Comparison of ENCODE assay signal across 31 mouse cellular contexts in the genomic region with DNA sequence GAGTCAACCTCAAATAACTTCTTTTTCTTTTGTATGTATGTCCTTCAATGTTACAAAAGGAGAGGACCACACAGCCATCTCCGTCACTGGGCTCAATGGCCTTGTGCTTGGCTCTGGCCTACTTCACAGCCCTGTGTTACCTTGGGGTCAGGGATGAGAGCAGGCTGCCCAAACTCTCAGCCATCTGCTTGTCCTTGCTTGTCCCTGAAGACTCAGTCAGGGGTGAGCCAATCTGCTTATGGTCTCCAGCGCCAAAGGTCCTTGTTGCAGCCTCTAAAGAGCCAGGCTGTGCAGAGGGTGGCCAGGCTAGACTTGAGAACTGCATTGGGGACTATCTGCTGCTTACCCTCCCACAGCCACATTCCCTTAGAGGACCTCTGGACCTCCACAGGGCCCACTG. TPM values are rescaled to one million over a fixed set of nuclear protein-coding genes. Genes with fewer than 3 reads are reported as not detected.
DNase-seq lines count a peak whose midpoint lies in the region; ATAC-seq and TF ChIP-seq lines count a peak whose summit lies in the region.
"Had no signal": no experiment of that assay in that cellular context is flagged by ENCODE, and none has a peak within 500 bp of the region (broad histone marks: within the 10 kb centered on the region; RNA-seq: fewer than 3 reads in every experiment).

No protein-coding gene starts in this region.

- no peak overlapping the region for H3K27ac ChIP-seq in midbrain, embryonic 11.5 days (ENCODE audit: low read depth, low read length)
- no peak overlapping the region for H3K27ac ChIP-seq in midbrain, postnatal 0 days (ENCODE audit: low read depth, low read length)
- no peak overlapping the region for H3K27ac ChIP-seq in neural tube, embryonic 15.5 days (replicated peaks)
- H3K27ac ChIP-seq: embryonic facial prominence, embryonic 13.5 days; forebrain, embryonic 12.5 days; kidney, embryonic 15.5 days; limb, embryonic 15.5 days; liver, embryonic 15.5 days; lung, embryonic 15.5 days; neural tube, embryonic 12.5 days had no signal

- H3K9me3 ChIP-seq in midbrain, embryonic 11.5 days (ENCODE audit: control insufficient read depth, low read length), result no peaks in the 10 kb centered on the region
- H3K9me3 ChIP-seq in midbrain, postnatal 0 days (ENCODE audit: low read length), result no peaks in the 10 kb centered on the region
- H3K9me3 ChIP-seq in neural tube, embryonic 15.5 days (replicated peaks), result no peaks in the 10 kb centered on the region
- H3K9me3 ChIP-seq: embryonic facial prominence, embryonic 13.5 days; forebrain, embryonic 12.5 days; G1E; kidney, embryonic 15.5 days; limb, embryonic 15.5 days; liver, embryonic 15.5 days; lung, embryonic 15.5 days; megakaryocyte, embryonic 14.5 days; neural tube, embryonic 12.5 days had no signal

- H3K4me1 ChIP-seq in midbrain, embryonic 11.5 days (ENCODE audit: control insufficient read depth, insufficient read depth, low read length), result no peaks in the 10 kb centered on the region
- H3K4me1 ChIP-seq in midbrain, postnatal 0 days (ENCODE audit: insufficient read depth, low read length), result no peaks in the 10 kb centered on the region
- no peaks in the 10 kb centered on the region for H3K4me1 ChIP-seq in neural tube, embryonic 15.5 days
- H3K4me1 ChIP-seq: liver, embryonic 15.5 days; lung, embryonic 15.5 days; megakaryocyte, embryonic 14.5 days; neural tube, embryonic 12.5 days had no signal

- no peak for ATAC-seq in midbrain, embryonic 11.5 days (ENCODE audit: low FRiP score)
- ATAC-seq in midbrain, postnatal 0 days (ENCODE audit: low FRiP score), result no peak
- ATAC-seq in neural tube, embryonic 15.5 days (ENCODE audit: low FRiP score), result no peak
- ATAC-seq: intestine, postnatal 0 days; Patski had no signal

- no peaks in the 10 kb centered on the region for H3K36me3 ChIP-seq in midbrain, embryonic 11.5 days (ENCODE audit: control insufficient read depth, insufficient read depth, low read length)
- H3K36me3 ChIP-seq in midbrain, postnatal 0 days (ENCODE audit: insufficient read depth, low read length), result no peaks in the 10 kb centered on the region
- no peaks in the 10 kb centered on the region for H3K36me3 ChIP-seq in neural tube, embryonic 15.5 days
- H3K36me3 ChIP-seq: embryonic facial prominence, embryonic 13.5 days; forebrain, embryonic 12.5 days; G1E; kidney, embryonic 15.5 days; limb, embryonic 15.5 days; liver, embryonic 15.5 days; lung, embryonic 15.5 days; neural tube, embryonic 12.5 days had no signal

- no peak overlapping the region for H3K9ac ChIP-seq in midbrain, embryonic 11.5 days (ENCODE audit: low read length)
- no peak overlapping the region for H3K9ac ChIP-seq in midbrain, postnatal 0 days (replicated peaks; ENCODE audit: low read length, poor library complexity, severe bottlenecking)
- no peak overlapping the region for H3K9ac ChIP-seq in neural tube, embryonic 15.5 days (replicated peaks)
- H3K9ac ChIP-seq: embryonic facial prominence, embryonic 13.5 days; forebrain, embryonic 12.5 days; kidney, embryonic 15.5 days; limb, embryonic 15.5 days; liver, embryonic 15.5 days; lung, embryonic 15.5 days; neural tube, embryonic 12.5 days had no signal

- H3K4me3 ChIP-seq in midbrain, embryonic 11.5 days (ENCODE audit: low read depth, low read length), result no peak overlapping the region
- H3K4me3 ChIP-seq in midbrain, postnatal 0 days (ENCODE audit: low read depth, low read length), result no peak overlapping the region
- no peak overlapping the region for H3K4me3 ChIP-seq in neural tube, embryonic 15.5 days (replicated peaks)
- H3K4me3 ChIP-seq: embryonic facial prominence, embryonic 13.5 days; erythroblast, embryonic 14.5 days; forebrain, embryonic 12.5 days; kidney, embryonic 15.5 days; limb, embryonic 15.5 days; liver, embryonic 15.5 days; lung, embryonic 15.5 days; megakaryocyte, embryonic 14.5 days; neural tube, embryonic 12.5 days had no signal

- 83% methylated on average over 2 of the region's 2 CpGs for WGBS in midbrain, embryonic 11.5 days
- 84% methylated on average over 2 of the region's 2 CpGs for WGBS in midbrain, postnatal 0 days
- WGBS in neural tube, embryonic 15.5 days, result 86% methylated on average over 2 of the region's 2 CpGs

- DNase-seq in midbrain, embryonic 11.5 days (ENCODE audit: low spot score, missing footprints), result peak; percentile 51
- no peak for DNase-seq in midbrain, postnatal 0 days (ENCODE audit: low spot score)
- DNase-seq in brain, adult 2 months (ENCODE audit: low read depth, low spot score), result peak; percentile 57
- DNase-seq in cerebellum, adult 8-10 months, result peak; percentile 20
- DNase-seq in testis, postnatal 14 days (ENCODE audit: low spot score), result peak; percentile 40
- no peak for DNase-seq in left cerebral cortex, adult 8-10 months (ENCODE audit: low spot score in 2 of 2)
- DNase-seq: B cell, adult 2 months; embryo, embryonic 11 days; heart, postnatal 10 days; left cerebral cortex, postnatal 4 days; lung, postnatal 36 days; midbrain, embryonic 14.5 days; retina, postnatal 1 day; right cerebral cortex, postnatal 25 days; spleen, adult 18-20 months; thymus, postnatal 25 days had no signal

- no peak for TF ChIP-seq CTCF in midbrain, postnatal 0 days (IDR thresholded peaks at IDR 0.05)

- H3K27me3 ChIP-seq in midbrain, embryonic 11.5 days (ENCODE audit: control insufficient read depth, insufficient read depth, low read length), result peaks cover 16% of the 10 kb centered on the region
- peaks cover 14% of the 10 kb centered on the region; the same call in 1 of the 2 replicates for H3K27me3 ChIP-seq in midbrain, postnatal 0 days (ENCODE audit: insufficient read depth, low read length)
- peaks cover 20% of the 10 kb centered on the region for H3K27me3 ChIP-seq in neural tube, embryonic 15.5 days (replicated peaks)
- H3K27me3 ChIP-seq: CH12.LX; lung, embryonic 15.5 days; neural tube, embryonic 12.5 days had no signal

- no peak overlapping the region for H3K4me2 ChIP-seq in midbrain, embryonic 11.5 days
- no peak overlapping the region for H3K4me2 ChIP-seq in midbrain, postnatal 0 days (ENCODE audit: low read depth, low read length, poor library complexity, severe bottlenecking)
- no peak overlapping the region for H3K4me2 ChIP-seq in neural tube, embryonic 15.5 days
- H3K4me2 ChIP-seq: embryonic facial prominence, embryonic 13.5 days; forebrain, embryonic 12.5 days; heart, embryonic 11.5 days; kidney, embryonic 15.5 days; limb, embryonic 15.5 days; liver, embryonic 15.5 days; lung, embryonic 15.5 days; neural tube, embryonic 12.5 days had no signal

RNA-seq across cellular contexts. Expression of a gene that starts 26.2 kb away (rescaled TPM):
- 213 and 222 TPM in 2 replicates for polyA plus RNA-seq in midbrain, embryonic 11.5 days (2014; fragmentation: Nextera tagmentation; extraction: Ambion mirVana)
- 250 and 271 TPM in 2 replicates for total RNA-seq in midbrain, postnatal 0 days (2014; rRNA removed)
- 405 and 423 TPM in 2 replicates for polyA plus RNA-seq in midbrain, postnatal 0 days (2015; fragmentation: Nextera tagmentation; extraction: Ambion mirVana)
- 313 and 347 TPM in 2 replicates for polyA plus RNA-seq in neural tube, embryonic 15.5 days (2015; fragmentation: Nextera tagmentation; extraction: Ambion mirVana)
- 100 to 1,000 TPM; 187 to 208 (median 193) TPM for total RNA-seq in left cerebral cortex, adult 8-10 months (2022)

Comparison
In these comparisons a context has a peak if more than half of its experiments do, and no peak if none do; other contexts are left out.
1. DNase-seq: peak in midbrain, embryonic 11.5 days (single experiment), brain, adult 2 months (single experiment), cerebellum, adult 8-10 months (single experiment) and testis, postnatal 14 days (single experiment); none in midbrain, postnatal 0 days (single experiment) and left cerebral cortex, adult 8-10 months (0 of 2).